Mouse (Mus musculus) forebrain, embryonic 12.5 days (tissue): ENCODE data around the gene Snrk. TPM values are rescaled to one million over a fixed set of nuclear protein-coding genes. Genes with fewer than 3 reads are reported as not detected.

Source experiments
- ATAC-seq: fragments of 200-750 bp; cut with Nextera tagmentation; 2 replicates; pipeline ENCODE4 v1.8.0; 2017; ENCODE audit warnings: moderate TSS enrichment; ENCODE audit not compliant: low FRiP score
- H3K27ac ChIP-seq: fragments of 300-500 bp; sonication (generic); 2 replicates; pipeline ENCODE4 v1.5.1; 2016; ENCODE audit warnings: mild to moderate bottlenecking
- H3K27me3 ChIP-seq: fragments of 300-500 bp; sonication (generic); 2 replicates; pipeline ENCODE4 v1.6.1; 2016; ENCODE audit warnings: mild to moderate bottlenecking
- H3K36me3 ChIP-seq: fragments of 300-500 bp; sonication (generic); replicated peaks from 2 replicates; pipeline ENCODE4 v1.6.1; 2016; ENCODE audit warnings: mild to moderate bottlenecking
- H3K4me1 ChIP-seq: fragments of 300-500 bp; sonication (generic); 2 replicates; pipeline ENCODE4 v1.6.1; 2016
- H3K4me2 ChIP-seq: fragments of 300-500 bp; sonication (generic); 2 replicates; pipeline ENCODE4 v1.6.1; 2016; ENCODE audit warnings: mild to moderate bottlenecking, moderate library complexity
- H3K4me3 ChIP-seq: fragments of 300-500 bp; sonication (generic); replicated peaks from 2 replicates; pipeline ENCODE4 v1.5.1; 2016; ENCODE audit warnings: mild to moderate bottlenecking
- H3K9ac ChIP-seq: fragments of 300-500 bp; sonication (generic); 2 replicates; pipeline ENCODE4 v1.6.1; 2016; ENCODE audit warnings: mild to moderate bottlenecking
- H3K9me3 ChIP-seq: fragments of 300-500 bp; sonication (generic); 2 replicates; pipeline ENCODE4 v1.6.1; 2016
- WGBS: fragments of 180-500 bp; shearing (Covaris S2); methylation state at CpG from one replicate; pipeline ENCODE4 v1.1.7; 2016; 5-methylcytosine and 5-hydroxymethylcytosine counted together
- polyA plus RNA-seq: library from polyadenylated mRNA; unstranded; fragments of >200 nt; fragmentation: Nextera tagmentation; extraction: Ambion mirVana; gene quantifications from 2 replicates; pipeline ENCODE4 v1.2.1, GENCODE M21; 2016

Gene Snrk
- polyA plus RNA-seq, result 51.1 and 60.4 TPM in 2 replicates

DNA sequence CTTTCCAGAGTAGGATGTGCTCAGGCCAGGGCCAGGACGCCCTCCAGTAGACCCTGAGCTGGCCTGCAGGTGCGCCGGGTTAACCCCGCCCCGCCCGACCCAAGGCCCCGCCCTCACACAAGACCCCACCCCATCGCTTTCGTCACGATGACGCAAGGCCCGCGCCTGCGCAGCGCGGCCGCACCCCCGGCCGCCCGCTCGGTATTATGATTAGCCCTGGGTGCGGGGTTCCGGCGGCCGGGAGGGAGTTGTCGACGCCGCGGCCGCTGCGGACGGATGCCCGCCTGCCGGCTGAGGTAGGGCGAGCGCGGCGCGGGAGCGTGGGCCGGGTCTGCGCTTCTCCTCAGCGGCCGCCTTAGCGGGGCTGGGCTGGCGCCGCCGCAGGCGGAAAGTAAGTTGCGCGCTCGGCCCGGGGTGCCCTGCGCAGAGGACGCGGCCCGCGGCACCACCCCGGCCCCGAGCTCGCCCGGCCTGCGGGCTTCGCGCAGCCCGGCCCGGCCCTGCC, at the start of gene Snrk:
Gene Snrk (plus strand): TSS at position 155 of the 505 bp plus-strand sequence.
- Histone ChIP-seq H3K27me3 (no peaks in the 10 kb centered on the region), H3K9ac (peak within 1 kb of the TSS; percentile 96), H3K4me1 (peaks cover 9% of the 10 kb centered on the region), H3K27ac (peak within 1 kb of the TSS; percentile 94), H3K4me2 (peak within 1 kb of the TSS; percentile 90), H3K4me3 (peak within 1 kb of the TSS; percentile 89), H3K9me3 (no peaks in the 10 kb centered on the region), H3K36me3 (no peaks in the 10 kb centered on the region; the same call in 1 of the 2 replicates)
- WGBS, result 1% methylated on average over 49 of the region's 67 CpGs
- ATAC-seq, result peak; percentile 97

DNA sequence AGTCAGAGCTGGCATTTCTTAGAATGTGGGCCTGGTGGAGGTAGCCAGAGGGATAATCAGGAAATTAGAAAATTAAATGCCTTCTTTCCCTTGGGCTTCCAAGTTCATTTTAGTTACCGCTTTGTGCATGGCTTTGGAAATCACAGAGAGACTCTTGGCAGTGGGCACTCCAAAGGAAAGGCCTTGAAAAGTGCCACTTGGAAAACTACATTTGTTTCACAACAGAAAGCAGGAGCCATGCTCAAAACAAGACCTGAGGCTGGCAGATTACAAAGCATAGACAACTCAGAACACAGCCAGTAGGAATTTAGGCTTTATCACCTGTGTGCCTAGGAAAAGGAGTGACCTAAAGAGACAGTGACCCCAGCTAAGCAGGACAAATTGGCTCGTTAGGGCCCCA, 49.4 kb upstream of the Snrk start:
- no peaks in the 10 kb centered on the region for H3K9me3 ChIP-seq
- WGBS, result 58% methylated on average over 2 of the region's 2 CpGs
- no peak for ATAC-seq

DNA sequence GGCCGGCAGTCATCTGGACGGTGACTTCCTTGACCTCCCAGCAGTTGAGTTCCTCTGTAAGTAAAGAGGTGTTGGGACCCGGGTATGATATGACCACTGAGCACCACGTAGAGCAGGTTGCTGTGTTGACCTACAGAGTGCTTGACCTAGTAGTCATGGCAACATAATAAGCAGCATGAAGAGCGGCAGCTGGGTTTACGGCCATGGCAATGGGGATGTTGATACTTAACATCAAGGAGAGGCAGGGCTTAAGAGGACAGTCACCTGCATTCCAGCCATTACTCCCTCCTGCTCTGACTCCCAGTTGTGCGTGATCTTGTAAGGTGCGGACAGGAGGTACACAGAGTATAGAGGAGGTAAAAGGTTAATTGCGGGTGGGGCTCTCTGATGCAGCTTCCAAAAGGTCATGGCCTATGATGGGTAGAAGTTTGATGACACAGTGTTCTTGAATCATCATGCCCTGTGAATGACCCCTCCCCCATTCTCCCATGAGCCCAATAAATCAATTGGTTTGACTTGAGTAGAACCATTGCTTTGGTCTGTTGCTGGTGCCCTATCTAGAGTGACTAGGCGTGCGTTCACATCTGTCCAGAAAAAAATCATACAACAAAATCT, 47.4 kb upstream of the Snrk start:
- Histone ChIP-seq H3K4me1 (no peaks in the 10 kb centered on the region), H3K36me3 (no peaks in the 10 kb centered on the region), H3K27me3 (no peaks in the 10 kb centered on the region; the same call in 1 of the 2 replicates), H3K9ac (no peak overlapping the region), H3K4me3 (no peak overlapping the region), H3K27ac (no peak overlapping the region), H3K9me3 (no peaks in the 10 kb centered on the region), H3K4me2 (no peak overlapping the region)
- WGBS, result 86% methylated on average over 11 of the region's 11 CpGs
- no peak for ATAC-seq

More for the DNA sequence above, 49.4 kb upstream of the Snrk start:
- H3K27me3 ChIP-seq, result no peaks in the 10 kb centered on the region; the same call in 1 of the 2 replicates
- H3K36me3 ChIP-seq, result no peaks in the 10 kb centered on the region
- no peak overlapping the region for H3K4me2 ChIP-seq
- no peaks in the 10 kb centered on the region for H3K4me1 ChIP-seq
- H3K27ac ChIP-seq, result no peak overlapping the region
- H3K4me3 ChIP-seq, result no peak overlapping the region
- no peak overlapping the region for H3K9ac ChIP-seq

DNA sequence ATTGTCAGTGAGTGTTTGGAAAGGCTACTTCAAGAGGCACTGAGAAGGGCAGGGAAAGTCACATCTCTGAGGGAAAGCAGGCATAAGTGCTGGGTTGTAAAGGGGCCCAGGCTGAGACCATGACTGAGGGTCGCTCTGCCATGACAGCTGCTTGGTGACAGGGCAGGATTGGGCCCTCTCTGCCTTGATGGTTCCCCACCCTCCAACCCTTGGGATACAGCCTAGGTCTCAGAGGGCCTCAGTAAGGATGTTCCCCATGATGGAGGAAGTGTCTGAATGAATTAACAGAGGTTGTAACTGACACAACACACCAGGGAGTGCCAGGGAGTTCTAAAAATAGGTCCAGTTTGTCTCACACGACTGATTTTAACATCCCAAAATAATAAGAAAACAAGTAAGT, 43.1 kb upstream of the Snrk start:
- Histone ChIP-seq H3K4me1 (peaks cover 1% of the 10 kb centered on the region; the same call in 1 of the 2 replicates), H3K9me3 (no peaks in the 10 kb centered on the region), H3K27ac (no peak overlapping the region), H3K4me2 (no peak overlapping the region), H3K4me3 (no peak overlapping the region), H3K36me3 (no peaks in the 10 kb centered on the region), H3K9ac (no peak overlapping the region), H3K27me3 (no peaks in the 10 kb centered on the region; the same call in 1 of the 2 replicates)
- ATAC-seq, result no peak
- WGBS, result 60% methylated on average over 2 of the region's 2 CpGs

DNA sequence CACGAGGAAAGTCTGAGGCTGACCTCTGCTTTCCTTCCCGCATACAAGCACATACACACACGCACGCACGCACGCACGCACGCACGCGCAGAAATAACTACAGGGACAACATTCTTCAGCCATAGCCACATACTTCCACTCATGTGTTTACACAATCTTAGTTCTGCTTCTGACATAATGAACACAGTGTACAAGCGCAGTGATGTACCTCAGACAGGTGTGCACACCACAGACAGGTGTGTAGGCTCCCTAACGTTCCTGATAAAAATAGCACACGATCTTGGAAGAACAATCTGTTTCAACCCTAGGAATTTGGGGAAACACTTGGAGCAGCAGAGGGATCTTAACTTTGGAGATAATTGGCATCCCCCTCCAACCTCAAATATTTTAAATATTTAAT, 42.5 kb upstream of the Snrk start:
- no peak for ATAC-seq
- Histone ChIP-seq H3K9ac (no peak overlapping the region), H3K36me3 (no peaks in the 10 kb centered on the region), H3K4me1 (peaks cover 7% of the 10 kb centered on the region; the same call in 1 of the 2 replicates), H3K4me3 (no peak overlapping the region), H3K27me3 (no peaks in the 10 kb centered on the region), H3K27ac (no peak overlapping the region), H3K4me2 (no peak overlapping the region), H3K9me3 (no peaks in the 10 kb centered on the region)
- WGBS, result 95% methylated on average over 13 of the region's 13 CpGs

GRCm38 (mm10) chr9:122078456-122078855, 38.6 kb upstream of the Snrk start:
- no peak overlapping the region for H3K27ac ChIP-seq
- WGBS, result 70% methylated on average over 5 of the region's 5 CpGs
- no peaks in the 10 kb centered on the region for H3K27me3 ChIP-seq

DNA sequence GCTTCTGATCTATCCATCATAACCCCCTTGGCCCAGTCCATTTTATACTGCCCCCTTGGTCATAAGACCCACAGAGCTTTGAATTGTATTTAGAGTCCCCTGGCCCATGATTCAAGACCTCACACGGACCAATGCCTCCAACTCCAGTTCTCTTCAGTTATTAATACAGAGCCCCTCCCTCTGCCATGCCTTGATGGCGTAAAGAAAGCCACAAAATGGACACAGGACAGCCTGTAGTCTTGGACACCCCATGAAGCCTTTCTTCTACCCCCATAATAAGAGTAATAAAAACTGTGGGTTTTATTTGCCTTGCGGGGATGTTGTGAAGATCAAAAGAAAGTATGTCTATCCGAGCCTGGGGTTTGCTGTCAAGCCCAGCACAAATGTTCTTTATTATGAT, 33.4 kb upstream of the Snrk start:
- 79% methylated on average over 4 of the region's 4 CpGs for WGBS
- H3K9ac ChIP-seq, result no peak overlapping the region
- ATAC-seq, result no peak

More at GRCm38 (mm10) chr9:122078456-122078855, 38.6 kb upstream of the Snrk start:
- Histone ChIP-seq H3K36me3 (no peaks in the 10 kb centered on the region), H3K9me3 (no peaks in the 10 kb centered on the region), H3K4me2 (no peak overlapping the region), H3K4me1 (peaks cover 7% of the 10 kb centered on the region; the same call in 1 of the 2 replicates), H3K4me3 (no peak overlapping the region), H3K9ac (no peak overlapping the region)
- no peak for ATAC-seq

DNA sequence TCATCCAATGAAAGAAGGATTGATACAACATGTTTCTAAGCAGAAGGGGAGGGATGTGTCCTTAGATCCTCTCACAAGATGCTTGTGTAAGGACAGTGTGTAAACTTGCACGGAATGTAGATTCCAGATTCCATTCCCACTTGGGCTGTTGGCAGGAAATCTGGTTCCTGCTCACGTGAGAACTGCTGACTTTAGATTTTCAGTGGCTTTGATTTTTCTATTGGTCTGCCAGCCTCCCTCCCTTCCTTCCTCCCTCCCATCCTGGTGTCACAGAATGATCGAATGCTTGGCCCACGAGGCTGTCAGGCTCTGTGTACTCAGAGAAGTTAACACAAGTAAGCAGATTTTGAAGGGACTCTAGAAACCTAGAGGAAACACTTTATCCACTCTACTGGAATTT, 32.9 kb upstream of the Snrk start:
- Histone ChIP-seq H3K27ac (no peak overlapping the region), H3K36me3 (no peaks in the 10 kb centered on the region), H3K27me3 (no peaks in the 10 kb centered on the region), H3K4me3 (no peak overlapping the region), H3K4me1 (peaks cover 9% of the 10 kb centered on the region; the same call in 1 of the 2 replicates), H3K4me2 (no peak overlapping the region), H3K9me3 (no peaks in the 10 kb centered on the region), H3K9ac (no peak overlapping the region)
- WGBS, result 75% methylated on average over 4 of the region's 4 CpGs
- ATAC-seq, result no peak

More for the DNA sequence above, 33.4 kb upstream of the Snrk start:
- no peaks in the 10 kb centered on the region for H3K27me3 ChIP-seq
- peaks cover 13% of the 10 kb centered on the region; the same call in 1 of the 2 replicates for H3K4me1 ChIP-seq
- no peak overlapping the region for H3K27ac ChIP-seq
- no peaks in the 10 kb centered on the region for H3K36me3 ChIP-seq
- H3K9me3 ChIP-seq, result no peaks in the 10 kb centered on the region
- H3K4me2 ChIP-seq, result no peak overlapping the region
- no peak overlapping the region for H3K4me3 ChIP-seq

DNA sequence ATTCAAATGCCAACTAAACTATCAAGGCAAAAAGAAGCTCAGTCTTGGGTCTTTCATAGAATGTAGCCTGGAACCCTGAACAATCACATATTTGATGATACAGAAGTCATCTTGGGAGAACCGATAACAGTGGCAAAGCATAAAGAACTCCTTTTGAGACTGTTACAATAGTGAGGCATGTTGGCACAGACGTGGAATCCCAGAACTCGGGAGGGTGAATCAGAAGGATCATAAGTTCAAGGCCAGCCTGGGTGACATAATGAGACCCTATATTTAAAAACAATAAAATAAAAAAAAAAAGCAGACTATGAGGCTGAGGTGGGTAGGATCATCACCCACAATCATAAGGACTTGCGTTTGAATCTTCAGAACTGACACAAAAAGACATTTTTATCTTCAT, 32.4 kb upstream of the Snrk start:
- Histone ChIP-seq H3K9ac (no peak overlapping the region), H3K27ac (no peak overlapping the region), H3K27me3 (no peaks in the 10 kb centered on the region), H3K4me1 (peaks cover 6% of the 10 kb centered on the region; the same call in 1 of the 2 replicates), H3K4me2 (no peak overlapping the region), H3K36me3 (no peaks in the 10 kb centered on the region), H3K4me3 (no peak overlapping the region), H3K9me3 (no peaks in the 10 kb centered on the region)
- 82% methylated on average over 4 of the region's 4 CpGs for WGBS
- no peak for ATAC-seq

GRCm38 (mm10) chr9:122085055-122085454, 32.0 kb upstream of the Snrk start:
- Histone ChIP-seq H3K9me3 (no peaks in the 10 kb centered on the region), H3K4me2 (no peak overlapping the region), H3K4me1 (peaks cover 6% of the 10 kb centered on the region; the same call in 1 of the 2 replicates), H3K4me3 (no peak overlapping the region), H3K27ac (no peak overlapping the region), H3K36me3 (no peaks in the 10 kb centered on the region), H3K27me3 (no peaks in the 10 kb centered on the region), H3K9ac (no peak overlapping the region)
- no peak for ATAC-seq
- 38% methylated on average over 6 of the region's 6 CpGs for whole genome bisulfite sequencing

GRCm38 (mm10) chr9:122085550-122086205, 31.4 kb upstream of the Snrk start:
- no peak for ATAC-seq
- no peak overlapping the region for H3K4me3 ChIP-seq
- no peaks in the 10 kb centered on the region for H3K36me3 ChIP-seq
- no peaks in the 10 kb centered on the region for H3K9me3 ChIP-seq
- H3K27ac ChIP-seq, result no peak overlapping the region
- no peak overlapping the region for H3K4me2 ChIP-seq
- 81% methylated on average over 3 of the region's 3 CpGs for WGBS
- H3K27me3 ChIP-seq, result no peaks in the 10 kb centered on the region
- H3K4me1 ChIP-seq, result peaks cover 6% of the 10 kb centered on the region; the same call in 1 of the 2 replicates
- no peak overlapping the region for H3K9ac ChIP-seq

DNA sequence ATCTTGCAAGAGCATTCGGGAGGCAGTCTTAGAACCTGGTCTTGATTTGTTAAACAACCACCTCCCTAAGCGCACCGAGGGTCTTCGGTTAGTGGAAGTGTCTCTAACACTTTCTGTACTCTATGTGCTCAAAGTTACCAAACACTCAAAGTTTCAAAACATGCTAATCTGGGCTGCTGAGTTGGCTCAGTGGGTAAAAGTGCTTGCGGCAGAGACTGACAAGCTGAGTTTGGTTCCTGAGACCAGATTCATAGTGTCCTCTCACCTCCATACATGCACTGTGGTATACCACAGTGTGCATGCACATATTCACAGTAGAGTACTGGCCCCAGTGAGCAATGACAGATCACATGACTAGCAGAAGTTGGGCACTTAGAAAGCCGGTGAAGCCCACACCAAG, 30.0 kb upstream of the Snrk start:
- WGBS, result 91% methylated on average over 6 of the region's 6 CpGs
- H3K9me3 ChIP-seq, result no peaks in the 10 kb centered on the region
- H3K36me3 ChIP-seq, result no peaks in the 10 kb centered on the region
- H3K4me2 ChIP-seq, result no peak overlapping the region
- no peak overlapping the region for H3K4me3 ChIP-seq
- no peak overlapping the region for H3K27ac ChIP-seq
- H3K9ac ChIP-seq, result no peak overlapping the region
- peaks cover 6% of the 10 kb centered on the region; the same call in 1 of the 2 replicates for H3K4me1 ChIP-seq
- no peaks in the 10 kb centered on the region for H3K27me3 ChIP-seq
- no peak for ATAC-seq
